Mouse (Mus musculus) embryonic facial prominence, embryonic 12.5 days (tissue): ENCODE measurements around the gene Cracr2b. TPM values are rescaled to one million over a fixed set of nuclear protein-coding genes. Genes with fewer than 3 reads are reported as not detected.

ENCODE experiments used
- ATAC-seq: fragments of 200-750 bp; cut with Nextera tagmentation; 2 replicates; pipeline ENCODE4 v1.8.0; 2017; ENCODE audit not compliant: insufficient number of reproducible peaks, insufficient read depth, low FRiP score, low TSS enrichment
- H3K27ac ChIP-seq: fragments of 300-500 bp; sonication (generic); 2 replicates; pipeline ENCODE4 v1.5.1; 2016; ENCODE audit warnings: mild to moderate bottlenecking
- H3K27me3 ChIP-seq: fragments of 300-500 bp; sonication (generic); 2 replicates; pipeline ENCODE4 v1.6.1; 2016; ENCODE audit warnings: mild to moderate bottlenecking, moderate library complexity
- H3K36me3 ChIP-seq: fragments of 300-500 bp; sonication (generic); 2 replicates; pipeline ENCODE4 v1.6.1; 2016; ENCODE audit warnings: mild to moderate bottlenecking
- H3K4me1 ChIP-seq: fragments of 300-500 bp; sonication (generic); 2 replicates; pipeline ENCODE4 v1.6.1; 2016
- H3K4me2 ChIP-seq: fragments of 300-500 bp; sonication (generic); replicated peaks from 2 replicates; pipeline ENCODE4 v1.6.1; 2016; ENCODE audit warnings: mild to moderate bottlenecking, moderate library complexity
- H3K4me3 ChIP-seq: fragments of 300-500 bp; sonication (generic); 2 replicates; pipeline ENCODE4 v1.5.1; 2016; ENCODE audit warnings: mild to moderate bottlenecking
- H3K9ac ChIP-seq: fragments of 300-500 bp; sonication (generic); 2 replicates; pipeline ENCODE4 v1.6.1; 2016; ENCODE audit warnings: mild to moderate bottlenecking, moderate library complexity
- H3K9me3 ChIP-seq: fragments of 300-500 bp; sonication (generic); 2 replicates; pipeline ENCODE4 v1.6.1; 2016; ENCODE audit warnings: mild to moderate bottlenecking, moderate library complexity
- WGBS: fragments of 180-500 bp; shearing (Covaris S2); methylation state at CpG from one replicate; pipeline ENCODE4 v1.1.7; 2016; 5-methylcytosine and 5-hydroxymethylcytosine counted together
- polyA plus RNA-seq: library from polyadenylated mRNA; unstranded; fragments of >200 nt; fragmentation: Nextera tagmentation; extraction: Ambion mirVana; gene quantifications from 2 replicates; pipeline ENCODE4 v1.2.1, GENCODE M21; 2016

The Cracr2b gene
- polyA plus RNA-seq, 1 experiment from 2014 or later: 13.3 TPM

GRCm38 (mm10) chr7:141508160-141508559, 47.3 kb downstream of the Cracr2b start:
- Histone ChIP-seq H3K4me2 (no peak overlapping the region), H3K9ac (no peak overlapping the region), H3K4me3 (no peak overlapping the region), H3K9me3 (no peaks in the 10 kb centered on the region), H3K4me1 (no peaks in the 10 kb centered on the region), H3K27me3 (no peaks in the 10 kb centered on the region), H3K27ac (no peak overlapping the region), H3K36me3 (no peaks in the 10 kb centered on the region; the same call in 1 of the 2 replicates)
- ATAC-seq: 0 out of 2 replicates have a peak, but pooled peaks have one; percentile 47

GRCm38 (mm10) chr7:141510196-141510595, 49.3 kb downstream of the Cracr2b start:
- no peak overlapping the region for H3K27ac ChIP-seq
- H3K27me3 ChIP-seq: no peaks in the 10 kb centered on the region
- no peaks in the 10 kb centered on the region for H3K4me1 ChIP-seq
- H3K9me3 ChIP-seq: no peaks in the 10 kb centered on the region
- peaks cover 5% of the 10 kb centered on the region; the same call in 1 of the 2 replicates for H3K36me3 ChIP-seq
- ATAC-seq: no peak
- H3K9ac ChIP-seq: no peak overlapping the region
- WGBS: 93% methylated on average over 5 of the region's 5 CpGs
- H3K4me2 ChIP-seq: no peak overlapping the region
- H3K4me3 ChIP-seq: no peak overlapping the region

GRCm38 (mm10) chr7:141510681-141511191, 49.8 kb downstream of the Cracr2b start:
- Histone ChIP-seq H3K36me3 (peaks cover 5% of the 10 kb centered on the region; the same call in 1 of the 2 replicates), H3K4me3 (no peak overlapping the region), H3K9me3 (no peaks in the 10 kb centered on the region), H3K9ac (no peak overlapping the region), H3K27ac (no peak overlapping the region), H3K4me1 (no peaks in the 10 kb centered on the region), H3K27me3 (no peaks in the 10 kb centered on the region), H3K4me2 (no peak overlapping the region)
- WGBS: 71% methylated on average over 8 of the region's 8 CpGs
- no peak for ATAC-seq

Other genes starting within 250 kb of the Cracr2b start
- gene Lmntd2, start 247.0 kb upstream of the Cracr2b start, polyA plus RNA-seq: 3.9 TPM in 2 replicates
- gene Rassf7, start 245.2 kb upstream of the Cracr2b start, polyA plus RNA-seq: 38.6 and 42.3 TPM in 2 replicates
- 87.1 and 99.9 TPM in 2 replicates for gene Phrf1, start 232.3 kb upstream of the Cracr2b start, polyA plus RNA-seq
- gene Irf7, start 194.6 kb upstream of the Cracr2b start, polyA plus RNA-seq: 0.99 and 1.1 TPM in 2 replicates
- not detected in 2 replicates for gene Cdhr5, start 184.3 kb upstream of the Cracr2b start, polyA plus RNA-seq
- gene Sct, start 182.0 kb upstream of the Cracr2b start, polyA plus RNA-seq: 4.0 and 5.0 TPM in 2 replicates
- 1.7 and 2.3 TPM in 2 replicates for gene Drd4, start 169.1 kb upstream of the Cracr2b start, polyA plus RNA-seq
- 75.4 and 83.4 TPM in 2 replicates for gene Deaf1, start 133.4 kb upstream of the Cracr2b start, polyA plus RNA-seq
- 54.3 and 56.7 TPM in 2 replicates for gene Tmem80, start 133.4 kb upstream of the Cracr2b start, polyA plus RNA-seq
- gene Eps8l2, start 122.2 kb upstream of the Cracr2b start, polyA plus RNA-seq: 5.6 and 5.7 TPM in 2 replicates
- gene Taldo1, start 68.9 kb upstream of the Cracr2b start, polyA plus RNA-seq: 303 and 306 TPM in 2 replicates
- gene Gatd1, start 47.0 kb upstream of the Cracr2b start, polyA plus RNA-seq: 62.2 and 68.5 TPM in 2 replicates
- 7.4 and 10.4 TPM in 2 replicates for gene Cend1, start 31.6 kb upstream of the Cracr2b start, polyA plus RNA-seq
- 39.2 and 41.9 TPM in 2 replicates for gene Slc25a22, start 23.2 kb upstream of the Cracr2b start, polyA plus RNA-seq
- gene Pidd1, start 17.1 kb upstream of the Cracr2b start, polyA plus RNA-seq: 14.9 and 15.0 TPM in 2 replicates
- 1,180 and 1,203 TPM in 2 replicates for gene Rplp2, start 13.7 kb upstream of the Cracr2b start, polyA plus RNA-seq
- gene Pnpla2, start 5.9 kb upstream of the Cracr2b start, polyA plus RNA-seq: 13.9 and 14.6 TPM in 2 replicates
- 17.0 and 19.6 TPM in 2 replicates for gene Cd151, start 6.3 kb downstream of the Cracr2b start, polyA plus RNA-seq
- 66.2 and 68.9 TPM in 2 replicates for gene Polr2l, start 14.0 kb downstream of the Cracr2b start, polyA plus RNA-seq
- gene Tspan4, start 14.1 kb downstream of the Cracr2b start, polyA plus RNA-seq: 36.8 and 43.3 TPM in 2 replicates
- 32.5 and 34.7 TPM in 2 replicates for gene Chid1, start 78.8 kb downstream of the Cracr2b start, polyA plus RNA-seq
- gene Ap2a2, start 101.1 kb downstream of the Cracr2b start, polyA plus RNA-seq: 99.2 and 102 TPM in 2 replicates
- 0.19 and 0.23 TPM in 2 replicates for gene Muc6, start 194.2 kb downstream of the Cracr2b start, polyA plus RNA-seq
- 0.13 and 0.48 TPM in 2 replicates for gene Muc2, start 229.2 kb downstream of the Cracr2b start, polyA plus RNA-seq